ENCODE assay signal across 12 mouse cellular contexts in the genomic region with DNA sequence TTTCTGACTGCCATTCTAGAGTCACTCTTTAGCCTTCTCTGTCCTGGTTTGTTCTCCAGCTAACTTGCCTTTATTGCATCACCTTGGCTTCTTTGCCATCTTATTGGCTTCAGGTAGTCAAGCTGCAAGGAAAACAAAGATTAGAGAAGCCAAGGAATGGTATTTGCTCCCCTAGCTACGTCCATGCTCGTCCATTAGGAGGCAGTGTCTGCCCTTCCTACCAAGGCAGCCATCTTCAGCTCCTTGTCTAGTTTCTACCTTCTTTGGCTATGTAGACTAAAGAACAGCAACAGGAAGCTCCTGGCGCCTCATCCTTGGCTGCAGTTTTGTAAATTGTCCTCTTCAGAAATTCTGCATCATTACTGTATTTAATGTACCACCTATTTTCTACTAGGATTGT.
A peak's percentile ranks its signal among the peaks of the same experiment; 100 is the strongest.
DNase-seq lines count a peak whose midpoint lies in the region; ATAC-seq and TF ChIP-seq lines count a peak whose summit lies in the region.
"Had no signal": no experiment of that assay in that cellular context is flagged by ENCODE, and none has a peak within 500 bp of the region (broad histone marks: within the 10 kb centered on the region; RNA-seq: fewer than 3 reads in every experiment).

No protein-coding gene starts in this region.

- no peak overlapping the region for H3K27ac ChIP-seq in gastrocnemius, adult 2 months
- no peak overlapping the region for H3K27ac ChIP-seq in spleen, adult 2 months (ENCODE audit: insufficient read depth, low read length)
- no peak overlapping the region for H3K27ac ChIP-seq in hindbrain, embryonic 12.5 days
- H3K27ac ChIP-seq: forebrain, embryonic 10.5 days; hindbrain, embryonic 13.5 days had no signal

- H3K4me2 ChIP-seq in hindbrain, embryonic 12.5 days (replicated peaks), result no peak overlapping the region
- H3K4me2 ChIP-seq: hindbrain, embryonic 13.5 days had no signal

- no peaks in the 10 kb centered on the region for H3K9me3 ChIP-seq in hindbrain, embryonic 12.5 days (replicated peaks)
- H3K9me3 ChIP-seq: forebrain, embryonic 10.5 days; hindbrain, embryonic 13.5 days had no signal

- H3K36me3 ChIP-seq in spleen, adult 2 months (ENCODE audit: control insufficient read depth, insufficient read depth, low read length), result no peaks in the 10 kb centered on the region
- no peaks in the 10 kb centered on the region for H3K36me3 ChIP-seq in splenic B cell, adult 2 months (ENCODE audit: control insufficient read depth, insufficient read depth, low read length, poor library complexity, severe bottlenecking)
- no peaks in the 10 kb centered on the region for H3K36me3 ChIP-seq in hindbrain, embryonic 12.5 days
- H3K36me3 ChIP-seq: forebrain, embryonic 10.5 days; hindbrain, embryonic 13.5 days had no signal

- H3K4me1 ChIP-seq in spleen, adult 2 months (ENCODE audit: control insufficient read depth, insufficient read depth, insufficient read length), result no peaks in the 10 kb centered on the region
- H3K4me1 ChIP-seq in hindbrain, embryonic 12.5 days, result no peaks in the 10 kb centered on the region
- H3K4me1 ChIP-seq: forebrain, embryonic 10.5 days; hindbrain, embryonic 13.5 days had no signal

- intact Hi-C loops in gastrocnemius, adult 2 months (cut with DNase I), result no loop called here

- 36% methylated on average over 3 of the region's 3 CpGs for WGBS in spleen, adult 2 months
- 44% methylated on average over 3 of the region's 3 CpGs for WGBS in hindbrain, embryonic 12.5 days

- no peak for DNase-seq in gastrocnemius, adult 2 months
- no peak for DNase-seq in gastrocnemius, postnatal 25 days
- peak in 1 of 2 experiments; percentile 15 for DNase-seq in spleen, adult 2 months (ENCODE audit: low read depth in 1 of 2, low spot score in 2 of 2)
- DNase-seq in spleen, postnatal 10 days (ENCODE audit: low spot score in 2 of 2), result no peak
- DNase-seq in induced T-regulatory cell, adult 2 months (ENCODE audit: low read depth), result peak; percentile 0
- DNase-seq in splenic B cell, adult 2 months (ENCODE audit: low read depth, low spot score), result peak; percentile 57
- DNase-seq: cerebellum, adult 2 months; midbrain, embryonic 14.5 days had no signal

- peak; percentile 42 for TF ChIP-seq CTCF in gastrocnemius, adult 2 months (IDR thresholded peaks at IDR 0.05)
- TF ChIP-seq CTCF in spleen, adult 2 months (IDR thresholded peaks at IDR 0.05; ENCODE audit: extremely low read depth, insufficient read depth, insufficient read length, insufficient replicate concordance), result peak; percentile 7; the same call in 1 of the 2 replicates

- no peak overlapping the region for H3K9ac ChIP-seq in hindbrain, embryonic 12.5 days
- H3K9ac ChIP-seq: hindbrain, embryonic 13.5 days had no signal

- no peak for TF ChIP-seq POLR2A in spleen, adult 2 months (IDR thresholded peaks at IDR 0.05; ENCODE audit: low read depth, low read length)

- no peak for ATAC-seq in frontal cortex, adult (ENCODE audit: low TSS enrichment)
- ATAC-seq in hindbrain, embryonic 12.5 days (ENCODE audit: low FRiP score), result no peak

- no peaks in the 10 kb centered on the region for H3K27me3 ChIP-seq in spleen, adult 2 months (ENCODE audit: control insufficient read depth, insufficient read depth, low read length)
- H3K27me3 ChIP-seq in splenic B cell, adult 2 months (ENCODE audit: control insufficient read depth, insufficient read depth, low read length, poor library complexity, severe bottlenecking), result no peaks in the 10 kb centered on the region
- no peaks in the 10 kb centered on the region for H3K27me3 ChIP-seq in hindbrain, embryonic 12.5 days
- H3K27me3 ChIP-seq: hindbrain, embryonic 13.5 days had no signal

- no peak overlapping the region for H3K4me3 ChIP-seq in gastrocnemius, adult 2 months
- H3K4me3 ChIP-seq in spleen, adult 2 months (ENCODE audit: extremely low read depth, insufficient read depth, insufficient read length), result no peak overlapping the region
- H3K4me3 ChIP-seq in hindbrain, embryonic 12.5 days, result no peak overlapping the region
- H3K4me3 ChIP-seq: forebrain, embryonic 10.5 days; hindbrain, embryonic 13.5 days had no signal

Comparison
In these comparisons a context has a peak if more than half of its experiments do, and no peak if none do; other contexts are left out.
1. DNase-seq: peak in induced T-regulatory cell, adult 2 months (single experiment) and splenic B cell, adult 2 months (single experiment); none in gastrocnemius, adult 2 months (single experiment), gastrocnemius, postnatal 25 days (single experiment) and spleen, postnatal 10 days (0 of 2).